ENCODE assay signal across 8 mouse cellular contexts in genomic region chr5:113133080-113133491, GRCm38 (mm10). TPM values are rescaled to one million over a fixed set of nuclear protein-coding genes. Genes with fewer than 3 reads are reported as not detected.
A peak's percentile ranks its signal among the peaks of the same experiment; 100 is the strongest.
DNase-seq lines count a peak whose midpoint lies in the region; ATAC-seq and TF ChIP-seq lines count a peak whose summit lies in the region.

No protein-coding gene starts in this region.

- peak; percentile 67 for TF ChIP-seq EP300 in heart, postnatal 0 days (IDR thresholded peaks at IDR 0.05; ENCODE audit: low read depth)

- H3K36me3 ChIP-seq in heart, postnatal 0 days (replicated peaks; ENCODE audit: control insufficient read depth, insufficient read depth, low read length), result peaks cover 6% of the 10 kb centered on the region; the same call in 1 of the 2 replicates

- peak overlapping the region; percentile 4; the same call in 1 of the 2 replicates for H3K4me2 ChIP-seq in heart, postnatal 0 days (ENCODE audit: low read depth, low read length)

- peak; percentile 37 for ATAC-seq in heart, postnatal 0 days (ENCODE audit: insufficient read depth, low read depth)

- peaks cover 38% of the 10 kb centered on the region for H3K4me1 ChIP-seq in heart, postnatal 0 days (ENCODE audit: control insufficient read depth, insufficient read depth)

- peak; percentile 62 for DNase-seq in gastrocnemius, adult 2 months
- no peak for DNase-seq in gastrocnemius, postnatal 36 days
- peak; percentile 64 for DNase-seq in heart, postnatal 0 days (ENCODE audit: low spot score)
- DNase-seq in kidney, postnatal 25 days, result peak; percentile 64 to 86
- DNase-seq in mesoderm, embryonic 11.5 days (ENCODE audit: low read depth, low spot score), result peak; percentile 82
- DNase-seq in urinary bladder, adult 18-20 months (ENCODE audit: low spot score in 2 of 2), result no peak
- DNase-seq in cerebellum, postnatal 4 days (ENCODE audit: low spot score in 2 of 2), result no peak
- DNase-seq in spleen, adult 18-20 months, result no peak

- H3K27me3 ChIP-seq in heart, postnatal 0 days (ENCODE audit: control insufficient read depth, insufficient read depth, low read length), result no peaks in the 10 kb centered on the region

- no peak overlapping the region for H3K9ac ChIP-seq in heart, postnatal 0 days (replicated peaks; ENCODE audit: low read depth, low read length)

- H3K4me3 ChIP-seq in gastrocnemius, adult 2 months, result peak overlapping the region; percentile 39
- no peak overlapping the region for H3K4me3 ChIP-seq in heart, postnatal 0 days (ENCODE audit: low read depth, low read length)

- TF ChIP-seq CTCF in gastrocnemius, adult 2 months (IDR thresholded peaks at IDR 0.05), result no peak
- TF ChIP-seq CTCF in heart, postnatal 0 days (IDR thresholded peaks at IDR 0.05; ENCODE audit: low read depth), result no peak

- no peaks in the 10 kb centered on the region for H3K9me3 ChIP-seq in heart, postnatal 0 days (replicated peaks; ENCODE audit: control insufficient read depth, low read length)

- WGBS in heart, postnatal 0 days, result 39% methylated on average over 9 of the region's 9 CpGs

- intact Hi-C loops in gastrocnemius, adult 2 months (cut with DNase I), result no loop called here
- intact Hi-C loops in gastrocnemius, postnatal 36 days (cut with DNase I), result no loop called here

- peak overlapping the region; percentile 82 for H3K27ac ChIP-seq in gastrocnemius, adult 2 months
- H3K27ac ChIP-seq in heart, postnatal 0 days (ENCODE audit: low read depth), result peak overlapping the region; percentile 90

RNA-seq across cellular contexts. Expression of gene Crybb3, which starts 51.7 kb away (rescaled TPM):
- total RNA-seq in gastrocnemius, adult 2 months (2021), result 1 to 10 TPM in 1 of 2 experiments, under 1 TPM in 1; 0.79 to 1.0 TPM
- total RNA-seq in gastrocnemius, postnatal 36 days (2021), result under 1 TPM; 0.54 to 0.66 TPM
- total RNA-seq in heart, postnatal 0 days (2014; rRNA removed; ENCODE audit: low replicate concordance), result not detected in 2 replicates
- 0.77 and 0.89 TPM in 2 replicates for polyA plus RNA-seq in heart, postnatal 0 days (2015; fragmentation: Nextera tagmentation; extraction: Ambion mirVana)

Comparison
In these comparisons a context has a peak if more than half of its experiments do, and no peak if none do; other contexts are left out.
1. DNase-seq: peak in gastrocnemius, adult 2 months (single experiment), heart, postnatal 0 days (single experiment), kidney, postnatal 25 days (2 of 2) and mesoderm, embryonic 11.5 days (single experiment); none in gastrocnemius, postnatal 36 days (0 of 2), urinary bladder, adult 18-20 months (0 of 2), cerebellum, postnatal 4 days (0 of 2) and spleen, adult 18-20 months (0 of 2).